Mouse (Mus musculus) liver, embryonic 14.5 days (tissue): ENCODE results near the gene Ms4a2. TPM values are rescaled to one million over a fixed set of nuclear protein-coding genes. Genes with fewer than 3 reads are reported as not detected.
A peak's percentile ranks its signal among the peaks of the same experiment; 100 is the strongest.

Experiments
- ATAC-seq: fragments of 200-750 bp; cut with Nextera tagmentation; 2 replicates; pipeline ENCODE4 v1.8.0; 2017; ENCODE audit warnings: moderate number of reproducible peaks, mild to moderate bottlenecking, moderate library complexity; ENCODE audit not compliant: insufficient read depth
- DNase-seq, 3 experiments: peaks; one replicate each; pipeline ENCODE4 v3.0.0-alpha.2; 2012 to 2013; ENCODE audit warnings: low read depth in 3 of 3, low spot score in 3 of 3
- H3K27ac ChIP-seq: fragments of 300-500 bp; sonication (generic); 2 replicates; pipeline ENCODE4 v1.5.1; 2014; ENCODE audit warnings: moderate library complexity, mild to moderate bottlenecking, control low read depth, inconsistent platforms
- H3K27me3 ChIP-seq: fragments of 300-500 bp; sonication (generic); 2 replicates; pipeline ENCODE4 v1.6.1; 2014; ENCODE audit warnings: mild to moderate bottlenecking, low read length, moderate library complexity; ENCODE audit not compliant: control insufficient read depth, insufficient read depth
- H3K36me3 ChIP-seq: fragments of 300-500 bp; sonication (generic); replicated peaks from 2 replicates; pipeline ENCODE4 v1.6.1; 2014; ENCODE audit warnings: low read depth; ENCODE audit not compliant: control insufficient read depth, insufficient read depth
- H3K4me1 ChIP-seq, 2 experiments: fragments of 200-500 bp in 1 of 2; fragments of 300-500 bp in 1 of 2; sonication (generic) in 1 of 2; replicated peaks; 2 replicates each; pipeline ENCODE4 v1.6.1; 2012 to 2014; ENCODE audit warnings: antibody characterized with exemption in 1 of 2, inconsistent platforms in 1 of 2, low read length in 1 of 2; ENCODE audit not compliant: control insufficient read depth in 2 of 2, insufficient read depth in 2 of 2
- H3K4me2 ChIP-seq: fragments of 300-500 bp; sonication (generic); 2 replicates; pipeline ENCODE4 v1.6.1; 2014; ENCODE audit warnings: low read depth, mild to moderate bottlenecking, control low read depth, moderate library complexity
- H3K4me3 ChIP-seq, 2 experiments: fragments of 200-500 bp in 1 of 2; fragments of 300-500 bp in 1 of 2; sonication (generic) in 1 of 2; 2 replicates each; pipeline ENCODE4 v1.5.1; 2012 to 2014; ENCODE audit warnings: low read depth in 2 of 2, low read length in 2 of 2, mild to moderate bottlenecking in 2 of 2, control low read depth in 1 of 2, inconsistent platforms in 1 of 2, moderate library complexity in 1 of 2; ENCODE audit not compliant: insufficient read depth in 1 of 2
- H3K9ac ChIP-seq: fragments of 300-500 bp; sonication (generic); replicated peaks from 2 replicates; pipeline ENCODE4 v1.6.1; 2014; ENCODE audit warnings: mild to moderate bottlenecking, control low read depth, moderate library complexity
- H3K9me3 ChIP-seq: fragments of 300-500 bp; sonication (generic); 2 replicates; pipeline ENCODE4 v1.6.1; 2016; ENCODE audit warnings: low read length, mixed read lengths; ENCODE audit not compliant: control insufficient read depth
- CTCF ChIP-seq: IDR thresholded peaks from 2 replicates; pipeline ENCODE4 v1.5.1; 2016; ENCODE audit warnings: antibody characterized with exemption, low read depth, control low read depth
- EP300 ChIP-seq: IDR thresholded peaks from 2 replicates; pipeline ENCODE4 v1.6.1; 2016; ENCODE audit warnings: antibody characterized with exemption, low read depth
- WGBS: fragments of 180-500 bp; shearing (Covaris S2); extraction: QIAGEN DNeasy Blood & Tissue Kit; methylation state at CpG from one replicate; pipeline ENCODE4 v1.1.7; 2014; ENCODE audit not compliant: insufficient replicate concordance; 5-methylcytosine and 5-hydroxymethylcytosine counted together
- polyA plus RNA-seq, 2 experiments: library from polyadenylated mRNA; depleted of rRNA in 1 of 2; stranded (reverse) in 1 of 2; unstranded in 1 of 2; fragments of >200 nt; fragmentation: Nextera tagmentation in 1 of 2; extraction: Ambion mirVana in 1 of 2; gene quantifications; 2 replicates each; pipeline versions ENCODE4 v1.2.1 to v1.2.3; 2012 to 2014

The Ms4a2 gene
- polyA plus RNA-seq, 2 experiments = 0.58 to 1.6 TPM

GRCm38 (mm10) chr19:11602026-11602425 is 21.5 kb downstream of the Ms4a2 start:
- Histone ChIP-seq H3K27ac (no peak overlapping the region), H3K9me3 (no peaks in the 10 kb centered on the region), H3K9ac (no peak overlapping the region), H3K4me2 (no peak overlapping the region), H3K27me3 (no peaks in the 10 kb centered on the region), H3K4me1 (0 out of 4 replicates have a peak, but pooled peaks cover 0 to 1% of the 10 kb centered on the region in 2 experiments), H3K36me3 (no peaks in the 10 kb centered on the region), H3K4me3 (no peak overlapping the region)
- DNase-seq (no peak), ATAC-seq (no peak)
- TF ChIP-seq CTCF (peak; percentile 58), EP300 (no peak)
- 66% methylated on average over 2 of the region's 2 CpGs for WGBS

GRCm38 (mm10) chr19:11601349-11601748 is 22.2 kb downstream of the Ms4a2 start:
- no peak overlapping the region for H3K4me3 ChIP-seq
- no peak overlapping the region for H3K9ac ChIP-seq
- no peak for ATAC-seq
- DNase-seq = no peak
- WGBS = 76% methylated on average over 3 of the region's 3 CpGs
- no peaks in the 10 kb centered on the region for H3K27me3 ChIP-seq
- H3K4me1 ChIP-seq = 0 out of 4 replicates have a peak, but pooled peaks cover 0 to 1% of the 10 kb centered on the region in 2 experiments
- H3K9me3 ChIP-seq = no peaks in the 10 kb centered on the region
- no peaks in the 10 kb centered on the region for H3K36me3 ChIP-seq
- no peak overlapping the region for H3K4me2 ChIP-seq
- TF ChIP-seq EP300 = no peak
- TF ChIP-seq CTCF = no peak
- no peak overlapping the region for H3K27ac ChIP-seq

- WGBS = 47% methylated on average over 2 of the region's 2 CpGs
- ATAC-seq (no peak), DNase-seq (no peak)
- H3K36me3 ChIP-seq = no peaks in the 10 kb centered on the region
- H3K4me1 ChIP-seq = no peaks in the 10 kb centered on the region
- H3K27me3 ChIP-seq = no peaks in the 10 kb centered on the region
- no peak overlapping the region for H3K27ac ChIP-seq
- no peak overlapping the region for H3K4me2 ChIP-seq
- H3K9ac ChIP-seq = no peak overlapping the region
- H3K4me3 ChIP-seq = no peak overlapping the region
- TF ChIP-seq CTCF (no peak), EP300 (no peak)
- no peaks in the 10 kb centered on the region for H3K9me3 ChIP-seq
Observed at GRCm38 (mm10) chr19:11589891-11590449, 33.5 kb downstream of the Ms4a2 start.

- H3K36me3 ChIP-seq = no peaks in the 10 kb centered on the region
- no peak overlapping the region for H3K9ac ChIP-seq
- TF ChIP-seq CTCF (no peak), EP300 (no peak)
- 40% methylated on average over 4 of the region's 4 CpGs for WGBS
- no peaks in the 10 kb centered on the region for H3K27me3 ChIP-seq
- no peaks in the 10 kb centered on the region for H3K9me3 ChIP-seq
- H3K4me2 ChIP-seq = no peak overlapping the region
- no peak overlapping the region for H3K4me3 ChIP-seq
- no peaks in the 10 kb centered on the region for H3K4me1 ChIP-seq
- DNase-seq (no peak), ATAC-seq (no peak)
- no peak overlapping the region for H3K27ac ChIP-seq
Observed at GRCm38 (mm10) chr19:11589205-11589604, 34.3 kb downstream of the Ms4a2 start.

- WGBS = 76% methylated on average over 8 of the region's 8 CpGs
- Histone ChIP-seq H3K9ac (no peak overlapping the region), H3K4me3 (no peak overlapping the region), H3K36me3 (no peaks in the 10 kb centered on the region), H3K27ac (no peak overlapping the region), H3K27me3 (no peaks in the 10 kb centered on the region), H3K4me1 (no peaks in the 10 kb centered on the region), H3K4me2 (no peak overlapping the region), H3K9me3 (no peaks in the 10 kb centered on the region)
- no peak for ATAC-seq
- no peak for DNase-seq
- TF ChIP-seq EP300 (no peak), CTCF (no peak)
Observed at GRCm38 (mm10) chr19:11574965-11575364, 48.6 kb downstream of the Ms4a2 start.

Other genes with a start within 250 kb of the Ms4a2 start
- gene Ms4a4a, start 248.2 kb downstream of the Ms4a2 start, polyA plus RNA-seq (2012; rRNA removed) = 0.19 and 0.25 TPM in 2 replicates
- gene Ms4a4a, start 248.2 kb downstream of the Ms4a2 start, polyA plus RNA-seq (2014; fragmentation: Nextera tagmentation; extraction: Ambion mirVana) = 0.32 TPM in 1 of 2 replicates, not detected in the other
- 0.32 and 0.36 TPM in 2 replicates for gene Ms4a4c, start 218.9 kb downstream of the Ms4a2 start, polyA plus RNA-seq (2012; rRNA removed)
- 0.85 and 1.5 TPM in 2 replicates for gene Ms4a4c, start 218.9 kb downstream of the Ms4a2 start, polyA plus RNA-seq (2014; fragmentation: Nextera tagmentation; extraction: Ambion mirVana)
- gene Ms4a4b, start 180.2 kb downstream of the Ms4a2 start, polyA plus RNA-seq (2012; rRNA removed) = 0.30 and 0.34 TPM in 2 replicates
- gene Ms4a4b, start 180.2 kb downstream of the Ms4a2 start, polyA plus RNA-seq (2014; fragmentation: Nextera tagmentation; extraction: Ambion mirVana) = 0.14 and 0.30 TPM in 2 replicates
- gene Ms4a6c, start 154.4 kb downstream of the Ms4a2 start, polyA plus RNA-seq (2012; rRNA removed) = 2.8 and 4.2 TPM in 2 replicates
- 6.0 and 6.3 TPM in 2 replicates for gene Ms4a6c, start 154.4 kb downstream of the Ms4a2 start, polyA plus RNA-seq (2014; fragmentation: Nextera tagmentation; extraction: Ambion mirVana)
- gene Gm8369, start 137.8 kb downstream of the Ms4a2 start, polyA plus RNA-seq (2012; rRNA removed) = 0.07 TPM in 1 of 2 replicates, not detected in the other
- gene Gm8369, start 137.8 kb downstream of the Ms4a2 start, polyA plus RNA-seq (2014; fragmentation: Nextera tagmentation; extraction: Ambion mirVana) = not detected in 2 replicates
- 0.74 and 1.7 TPM in 2 replicates for gene Ms4a6b, start 107.2 kb downstream of the Ms4a2 start, polyA plus RNA-seq (2012; rRNA removed)
- gene Ms4a6b, start 107.2 kb downstream of the Ms4a2 start, polyA plus RNA-seq (2014; fragmentation: Nextera tagmentation; extraction: Ambion mirVana) = 2.1 and 2.2 TPM in 2 replicates
- 0.09 and 0.12 TPM in 2 replicates for gene Ms4a4d, start 86.9 kb downstream of the Ms4a2 start, polyA plus RNA-seq (2012; rRNA removed)
- gene Ms4a4d, start 86.9 kb downstream of the Ms4a2 start, polyA plus RNA-seq (2014; fragmentation: Nextera tagmentation; extraction: Ambion mirVana) = 0.20 TPM in 2 replicates
- gene Ms4a6d, start 18.9 kb downstream of the Ms4a2 start, polyA plus RNA-seq (2012; rRNA removed) = 1.7 and 2.4 TPM in 2 replicates
- 4.1 and 5.4 TPM in 2 replicates for gene Ms4a6d, start 18.9 kb downstream of the Ms4a2 start, polyA plus RNA-seq (2014; fragmentation: Nextera tagmentation; extraction: Ambion mirVana)
- gene Ms4a3, start 17.1 kb upstream of the Ms4a2 start, polyA plus RNA-seq (2012; rRNA removed) = 11.1 and 12.4 TPM in 2 replicates
- gene Ms4a3, start 17.1 kb upstream of the Ms4a2 start, polyA plus RNA-seq (2014; fragmentation: Nextera tagmentation; extraction: Ambion mirVana) = 22.9 and 38.3 TPM in 2 replicates
- 0.17 and 0.36 TPM in 2 replicates for gene Oosp2, start 36.8 kb upstream of the Ms4a2 start, polyA plus RNA-seq (2012; rRNA removed)
- gene Oosp2, start 36.8 kb upstream of the Ms4a2 start, polyA plus RNA-seq (2014; fragmentation: Nextera tagmentation; extraction: Ambion mirVana) = 0.66 and 0.77 TPM in 2 replicates
- 0.04 and 0.08 TPM in 2 replicates for gene Oosp1, start 67.4 kb upstream of the Ms4a2 start, polyA plus RNA-seq (2012; rRNA removed)
- gene Oosp1, start 67.4 kb upstream of the Ms4a2 start, polyA plus RNA-seq (2014; fragmentation: Nextera tagmentation; extraction: Ambion mirVana) = 0.22 TPM in 1 of 2 replicates, not detected in the other
- gene Oosp3, start 73.3 kb upstream of the Ms4a2 start, polyA plus RNA-seq (2012; rRNA removed) = not detected in 2 replicates
- not detected in 2 replicates for gene Oosp3, start 73.3 kb upstream of the Ms4a2 start, polyA plus RNA-seq (2014; fragmentation: Nextera tagmentation; extraction: Ambion mirVana)
- 0.02 and 0.03 TPM in 2 replicates for gene Gif, start 123.8 kb upstream of the Ms4a2 start, polyA plus RNA-seq (2012; rRNA removed)
- gene Gif, start 123.8 kb upstream of the Ms4a2 start, polyA plus RNA-seq (2014; fragmentation: Nextera tagmentation; extraction: Ambion mirVana) = 0.13 TPM in 1 of 2 replicates, not detected in the other
- gene Mrpl16, start 146.7 kb upstream of the Ms4a2 start, polyA plus RNA-seq (2012; rRNA removed) = 14.0 and 27.7 TPM in 2 replicates
- 41.8 and 43.9 TPM in 2 replicates for gene Mrpl16, start 146.7 kb upstream of the Ms4a2 start, polyA plus RNA-seq (2014; fragmentation: Nextera tagmentation; extraction: Ambion mirVana)
- 0.39 and 0.78 TPM in 2 replicates for gene Stx3, start 195.7 kb upstream of the Ms4a2 start, polyA plus RNA-seq (2012; rRNA removed)
- gene Stx3, start 195.7 kb upstream of the Ms4a2 start, polyA plus RNA-seq (2014; fragmentation: Nextera tagmentation; extraction: Ambion mirVana) = 2.1 and 2.6 TPM in 2 replicates
- not detected in 2 replicates for gene Olfr1417, start 215.5 kb upstream of the Ms4a2 start, polyA plus RNA-seq (2012; rRNA removed)
- not detected in 2 replicates for gene Olfr1417, start 215.5 kb upstream of the Ms4a2 start, polyA plus RNA-seq (2014; fragmentation: Nextera tagmentation; extraction: Ambion mirVana)
- gene Olfr1418, start 237.3 kb upstream of the Ms4a2 start, polyA plus RNA-seq (2012; rRNA removed) = not detected in 2 replicates
- gene Olfr1418, start 237.3 kb upstream of the Ms4a2 start, polyA plus RNA-seq (2014; fragmentation: Nextera tagmentation; extraction: Ambion mirVana) = not detected in 2 replicates